Mouse (Mus musculus): ENCODE measurements at regions not wholly inside any gene's neighbourhood (a gene's known extent, or its start where the extent isn't known, plus 50 kb on each side); places are given as distances from the start of the nearest gene placed in this dataset.

DNA sequence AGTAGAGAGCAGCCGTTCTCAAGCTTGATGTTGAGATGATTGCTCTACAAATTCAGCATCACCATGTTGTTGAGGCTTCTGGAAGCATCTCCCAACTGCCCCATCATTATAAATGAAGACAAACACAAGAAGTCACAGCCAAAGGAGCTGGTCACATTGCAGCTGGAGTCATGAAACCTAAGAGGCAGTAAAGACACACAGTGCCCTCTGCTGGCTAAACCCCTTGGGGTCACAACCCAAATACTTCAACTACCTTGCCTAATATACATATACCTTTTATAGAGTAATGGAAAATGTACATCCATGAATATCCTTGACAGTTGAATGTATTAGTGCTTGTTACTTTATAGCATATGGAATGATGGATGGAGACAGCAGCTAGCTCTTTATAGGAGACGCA is 107.9 kb upstream of the Samsn1 start:
- no peak overlapping the region for H3K4me3 ChIP-seq (ENCODE audit: low read depth, low read length)
- TF ChIP-seq POLR2A (IDR thresholded peaks at IDR 0.05; ENCODE audit: insufficient read depth, low read length) (no peak), CTCF (IDR thresholded peaks at IDR 0.05; ENCODE audit: low read depth, low read length) (peak; percentile 39), EP300 (IDR thresholded peaks at IDR 0.05; ENCODE audit: insufficient read depth, low read depth, low read length) (no peak)
- no peaks in the 10 kb centered on the region for H3K36me3 ChIP-seq (ENCODE audit: control insufficient read depth, insufficient read depth, low read length, poor library complexity, severe bottlenecking)
- no peaks in the 10 kb centered on the region for H3K4me1 ChIP-seq (ENCODE audit: control insufficient read depth, insufficient read depth, low read length)
- no peak overlapping the region for H3K27ac ChIP-seq (ENCODE audit: insufficient read depth, low read length)
- peaks cover 3% of the 10 kb centered on the region; the same call in 1 of the 2 replicates for H3K9me3 ChIP-seq (replicated peaks; ENCODE audit: control insufficient read depth, insufficient read depth, low read length, poor library complexity, severe bottlenecking)
- H3K9ac ChIP-seq (ENCODE audit: low read depth, poor library complexity, severe bottlenecking), result no peak overlapping the region
- H3K27me3 ChIP-seq (ENCODE audit: control insufficient read depth, insufficient read depth, low read length, poor library complexity, severe bottlenecking), result no peaks in the 10 kb centered on the region

GRCm38 (mm10) chr16:76123021-76123384 is 100.9 kb upstream of the Samsn1 start:
- Histone ChIP-seq H3K27ac (ENCODE audit: insufficient read depth, low read length) (no peak overlapping the region), H3K4me3 (ENCODE audit: low read depth, low read length) (no peak overlapping the region), H3K36me3 (ENCODE audit: control insufficient read depth, insufficient read depth, low read length, poor library complexity, severe bottlenecking) (no peaks in the 10 kb centered on the region), H3K27me3 (ENCODE audit: control insufficient read depth, insufficient read depth, low read length, poor library complexity, severe bottlenecking) (no peaks in the 10 kb centered on the region), H3K4me1 (ENCODE audit: control insufficient read depth, insufficient read depth, low read length) (no peaks in the 10 kb centered on the region), H3K9me3 (replicated peaks; ENCODE audit: control insufficient read depth, insufficient read depth, low read length, poor library complexity, severe bottlenecking) (no peaks in the 10 kb centered on the region), H3K9ac (ENCODE audit: low read depth, poor library complexity, severe bottlenecking) (no peak overlapping the region)
- no peak for TF ChIP-seq EP300 (IDR thresholded peaks at IDR 0.05; ENCODE audit: insufficient read depth, low read depth, low read length)
- no peak for TF ChIP-seq CTCF (IDR thresholded peaks at IDR 0.05; ENCODE audit: low read depth, low read length)
- TF ChIP-seq POLR2A (IDR thresholded peaks at IDR 0.05; ENCODE audit: insufficient read depth, low read length), result no peak

- TF ChIP-seq CTCF (IDR thresholded peaks at IDR 0.05; ENCODE audit: low read depth, low read length), result no peak
- no peak for TF ChIP-seq POLR2A (IDR thresholded peaks at IDR 0.05; ENCODE audit: insufficient read depth, low read length)
- TF ChIP-seq EP300 (IDR thresholded peaks at IDR 0.05; ENCODE audit: insufficient read depth, low read depth, low read length), result no peak
- Histone ChIP-seq H3K9ac (ENCODE audit: low read depth, poor library complexity, severe bottlenecking) (no peak overlapping the region), H3K27ac (ENCODE audit: insufficient read depth, low read length) (no peak overlapping the region), H3K4me1 (ENCODE audit: control insufficient read depth, insufficient read depth, low read length) (no peaks in the 10 kb centered on the region), H3K36me3 (ENCODE audit: control insufficient read depth, insufficient read depth, low read length, poor library complexity, severe bottlenecking) (no peaks in the 10 kb centered on the region), H3K4me3 (ENCODE audit: low read depth, low read length) (no peak overlapping the region), H3K9me3 (replicated peaks; ENCODE audit: control insufficient read depth, insufficient read depth, low read length, poor library complexity, severe bottlenecking) (no peaks in the 10 kb centered on the region), H3K27me3 (ENCODE audit: control insufficient read depth, insufficient read depth, low read length, poor library complexity, severe bottlenecking) (no peaks in the 10 kb centered on the region)
These were observed 100.3 kb upstream of the Samsn1 start for GRCm38 (mm10) chr16:76122172-76123020.

DNA sequence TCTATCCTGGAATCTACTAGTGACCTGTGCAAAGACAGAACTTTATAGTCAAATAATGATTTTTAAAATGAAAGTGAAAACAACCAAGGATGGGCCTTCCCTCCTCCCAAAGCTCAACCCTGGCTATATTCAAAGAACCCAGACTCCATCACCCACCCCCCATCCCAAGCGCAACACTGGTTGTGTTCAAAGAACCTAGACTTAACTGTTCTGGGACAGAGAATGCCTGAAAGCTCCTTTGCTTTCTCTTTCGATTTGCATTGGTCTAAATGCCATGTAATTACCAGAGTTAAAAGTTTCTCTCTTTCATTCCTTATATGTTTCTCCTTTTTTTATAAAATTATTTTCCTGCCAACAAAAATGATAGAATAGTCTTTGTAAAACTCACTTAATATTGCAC is 98.6 kb upstream of the Samsn1 start:
- Histone ChIP-seq H3K36me3 (ENCODE audit: control insufficient read depth, insufficient read depth, low read length, poor library complexity, severe bottlenecking) (no peaks in the 10 kb centered on the region), H3K27ac (ENCODE audit: insufficient read depth, low read length) (no peak overlapping the region), H3K9me3 (replicated peaks; ENCODE audit: control insufficient read depth, insufficient read depth, low read length, poor library complexity, severe bottlenecking) (no peaks in the 10 kb centered on the region), H3K9ac (ENCODE audit: low read depth, poor library complexity, severe bottlenecking) (no peak overlapping the region), H3K27me3 (ENCODE audit: control insufficient read depth, insufficient read depth, low read length, poor library complexity, severe bottlenecking) (no peaks in the 10 kb centered on the region), H3K4me1 (ENCODE audit: control insufficient read depth, insufficient read depth, low read length) (no peaks in the 10 kb centered on the region), H3K4me3 (ENCODE audit: low read depth, low read length) (no peak overlapping the region)
- TF ChIP-seq POLR2A (IDR thresholded peaks at IDR 0.05; ENCODE audit: insufficient read depth, low read length) (no peak), EP300 (IDR thresholded peaks at IDR 0.05; ENCODE audit: insufficient read depth, low read depth, low read length) (no peak), CTCF (IDR thresholded peaks at IDR 0.05; ENCODE audit: low read depth, low read length) (no peak)

DNA sequence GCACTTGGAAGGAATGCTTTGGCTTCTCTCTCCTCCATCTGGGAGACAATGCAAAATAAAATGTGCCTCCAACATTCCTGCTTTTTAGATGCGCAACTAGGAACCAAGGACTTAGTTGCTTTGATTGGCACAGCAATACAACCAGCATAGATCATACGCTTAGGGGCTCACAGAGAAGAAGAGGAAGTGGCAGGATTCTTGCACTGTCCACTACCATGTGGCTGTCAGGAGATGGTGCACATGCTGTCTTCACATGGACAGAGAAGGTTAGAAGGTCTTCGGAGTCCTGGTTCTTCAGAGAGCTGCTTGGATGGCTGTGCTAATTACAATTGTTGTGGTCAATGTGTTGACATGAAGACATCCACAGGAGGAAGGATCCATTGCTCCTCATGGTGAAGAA is 88.3 kb upstream of the Samsn1 start:
- Histone ChIP-seq H3K9ac (ENCODE audit: low read depth, poor library complexity, severe bottlenecking) (no peak overlapping the region), H3K4me1 (ENCODE audit: control insufficient read depth, insufficient read depth, low read length) (no peaks in the 10 kb centered on the region), H3K27ac (ENCODE audit: insufficient read depth, low read length) (no peak overlapping the region), H3K36me3 (ENCODE audit: control insufficient read depth, insufficient read depth, low read length, poor library complexity, severe bottlenecking) (no peaks in the 10 kb centered on the region), H3K9me3 (replicated peaks; ENCODE audit: control insufficient read depth, insufficient read depth, low read length, poor library complexity, severe bottlenecking) (no peaks in the 10 kb centered on the region), H3K4me3 (ENCODE audit: low read depth, low read length) (no peak overlapping the region), H3K27me3 (ENCODE audit: control insufficient read depth, insufficient read depth, low read length, poor library complexity, severe bottlenecking) (no peaks in the 10 kb centered on the region)
- no peak for TF ChIP-seq EP300 (IDR thresholded peaks at IDR 0.05; ENCODE audit: insufficient read depth, low read depth, low read length)
- TF ChIP-seq CTCF (IDR thresholded peaks at IDR 0.05; ENCODE audit: low read depth, low read length), result no peak
- no peak for TF ChIP-seq POLR2A (IDR thresholded peaks at IDR 0.05; ENCODE audit: insufficient read depth, low read length)

DNA sequence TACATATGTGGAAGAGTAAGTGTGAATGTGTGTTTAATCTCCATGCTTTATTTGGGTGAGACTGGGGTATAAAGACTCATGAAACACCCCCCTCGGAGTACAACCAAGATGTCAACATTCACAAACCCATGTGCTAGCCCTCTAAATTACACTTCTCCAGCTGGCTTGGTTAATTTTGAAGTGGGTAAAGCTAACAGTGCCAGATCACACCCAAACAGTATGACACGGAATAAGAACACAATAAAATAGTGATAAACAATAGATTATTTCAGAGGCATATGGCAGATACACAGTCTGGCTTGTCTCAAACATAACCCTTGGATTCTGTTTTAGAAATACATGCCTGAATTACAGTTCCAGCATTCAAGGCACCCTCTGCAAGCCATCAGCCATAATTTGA is 86.4 kb upstream of the Samsn1 start:
- H3K36me3 ChIP-seq (ENCODE audit: control insufficient read depth, insufficient read depth, low read length, poor library complexity, severe bottlenecking), result no peaks in the 10 kb centered on the region
- no peaks in the 10 kb centered on the region for H3K4me1 ChIP-seq (ENCODE audit: control insufficient read depth, insufficient read depth, low read length)
- H3K4me3 ChIP-seq (ENCODE audit: low read depth, low read length), result no peak overlapping the region
- no peak overlapping the region for H3K27ac ChIP-seq (ENCODE audit: insufficient read depth, low read length)
- no peak for TF ChIP-seq CTCF (IDR thresholded peaks at IDR 0.05; ENCODE audit: low read depth, low read length)
- no peak for TF ChIP-seq EP300 (IDR thresholded peaks at IDR 0.05; ENCODE audit: insufficient read depth, low read depth, low read length)
- H3K27me3 ChIP-seq (ENCODE audit: control insufficient read depth, insufficient read depth, low read length, poor library complexity, severe bottlenecking), result no peaks in the 10 kb centered on the region
- H3K9ac ChIP-seq (ENCODE audit: low read depth, poor library complexity, severe bottlenecking), result no peak overlapping the region
- H3K9me3 ChIP-seq (replicated peaks; ENCODE audit: control insufficient read depth, insufficient read depth, low read length, poor library complexity, severe bottlenecking), result no peaks in the 10 kb centered on the region

Data from ES-Bruce4 (cell line).